Mouse (Mus musculus) gastrocnemius, postnatal 4 days (tissue): ENCODE measurements around the gene Shisa9. TPM values are rescaled to one million over a fixed set of nuclear protein-coding genes. Genes with fewer than 3 reads are reported as not detected.
"Not testable (repeated sequence)": the region's sequence is repeated elsewhere in the genome, so short reads cannot be mapped to it uniquely, and the experiment has no call there.

ENCODE experiments used
- DNase-seq, 2 experiments: peaks; one replicate each; pipeline ENCODE4 v3.0.0; 2021 to 2022; ENCODE audit warnings: low spot score in 2 of 2, mixed read lengths in 2 of 2
- long read RNA-seq, 2 experiments: library from polyadenylated mRNA; stranded (forward); transcript quantifications; one replicate each; pipeline ENCODE4 v2.0.0; 2021
- total RNA-seq, 2 experiments: library from RNA; stranded (reverse); gene quantifications; 2 replicates each; pipeline ENCODE4 v1.2.3; 2021

Gene Shisa9
- under 1 TPM; 0.34 to 0.52 TPM for total RNA-seq
- long read RNA-seq, experiment 1, result 0 reads
- long read RNA-seq, experiment 2, result 0 reads

DNA sequence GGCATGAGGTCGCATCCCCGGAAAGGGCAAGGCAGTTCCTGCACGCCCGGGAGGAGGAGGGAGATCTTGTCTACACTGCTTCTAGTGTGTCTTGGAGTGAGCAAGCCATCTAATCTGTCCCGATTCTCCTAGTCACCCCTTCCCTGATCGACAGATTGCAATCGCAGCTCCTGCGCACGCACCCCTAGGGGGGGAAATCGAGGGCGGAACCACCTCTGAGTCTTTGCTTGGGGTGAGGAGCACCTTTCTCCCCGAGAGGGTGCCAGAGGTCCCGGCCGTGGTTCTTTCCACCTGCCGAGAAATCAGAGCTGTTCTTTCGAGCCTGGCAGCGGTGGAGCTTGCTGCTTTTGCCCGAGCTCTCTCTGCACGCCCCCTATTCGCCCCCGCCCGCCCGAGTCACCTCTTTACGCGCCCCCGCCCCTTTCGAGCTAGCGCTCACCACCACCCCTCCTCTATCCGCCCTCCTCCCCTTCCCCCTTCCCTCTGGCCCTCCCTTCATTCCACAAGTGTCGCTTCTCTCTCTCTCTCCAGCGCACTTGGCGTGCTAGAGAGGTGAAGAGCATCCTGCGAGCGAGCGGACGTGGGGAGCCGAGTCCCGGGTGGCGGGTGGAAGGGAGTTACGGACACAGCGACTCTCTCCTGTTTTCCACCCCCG is at the start of gene Shisa9:
TSS of gene Shisa9 (plus strand) at position 498 of the 655 bp plus-strand sequence.
- peak in 1 of 2 experiments; percentile 18 for DNase-seq

DNA sequence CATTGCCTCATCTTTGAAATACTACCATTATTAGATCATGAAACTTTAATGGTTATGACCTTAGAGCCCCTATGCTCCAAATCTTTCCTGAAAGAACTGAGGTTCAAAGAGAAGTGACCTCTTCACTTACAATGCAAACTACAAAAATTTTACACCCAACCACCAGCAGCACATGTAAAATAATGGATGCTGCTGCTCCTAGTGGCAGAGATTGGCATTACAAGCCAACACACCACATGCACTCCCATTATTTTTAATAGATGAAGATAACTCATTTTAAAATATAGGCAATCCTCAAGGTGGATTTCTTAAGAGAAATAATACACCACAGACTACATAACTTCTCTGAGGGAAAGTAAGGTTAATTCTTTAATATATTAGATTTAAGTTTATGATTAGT is 43.4 kb upstream of the Shisa9 start:
- peak in 1 of 2 experiments; percentile 33 for DNase-seq

DNA sequence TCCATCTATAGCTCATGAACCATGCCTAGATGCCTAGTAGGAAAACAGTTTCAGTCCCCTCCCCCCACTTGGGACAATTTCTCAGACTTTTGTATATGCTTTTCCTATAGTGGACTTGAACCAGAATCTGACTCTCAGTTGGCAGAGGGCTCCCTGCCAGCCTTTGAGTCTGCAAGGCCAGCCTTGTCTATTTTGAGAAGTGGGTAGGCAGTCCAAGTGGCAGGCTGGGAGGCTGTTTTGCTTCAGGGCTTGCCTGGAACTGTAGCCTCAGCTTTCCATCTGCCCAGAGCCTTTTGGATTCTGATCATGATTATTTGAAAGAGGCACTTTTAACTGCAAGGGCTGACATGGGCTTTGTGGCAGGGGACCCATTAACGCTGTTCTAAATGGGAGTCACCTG is 23.2 kb upstream of the Shisa9 start:
- DNase-seq, result no peak

DNA sequence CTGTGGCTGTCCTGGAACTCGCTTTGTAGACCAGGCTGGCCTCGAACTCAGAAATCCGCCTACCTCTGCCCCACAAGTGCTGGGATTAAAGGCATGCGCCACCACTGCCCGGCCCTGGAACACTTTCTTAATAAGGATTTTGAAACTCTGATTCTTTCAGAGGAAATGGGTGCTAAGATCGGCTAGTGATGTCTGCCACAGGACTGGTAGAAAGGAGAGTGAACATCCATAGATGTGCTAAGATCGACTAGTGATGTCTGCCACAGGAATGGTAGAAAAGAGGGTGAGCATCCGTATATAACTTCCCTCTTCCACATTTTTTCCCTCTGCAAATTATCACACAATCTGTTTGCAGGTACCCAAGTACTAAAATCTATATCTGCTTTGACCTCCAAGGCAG is 17.9 kb upstream of the Shisa9 start:
- DNase-seq, result no peak

DNA sequence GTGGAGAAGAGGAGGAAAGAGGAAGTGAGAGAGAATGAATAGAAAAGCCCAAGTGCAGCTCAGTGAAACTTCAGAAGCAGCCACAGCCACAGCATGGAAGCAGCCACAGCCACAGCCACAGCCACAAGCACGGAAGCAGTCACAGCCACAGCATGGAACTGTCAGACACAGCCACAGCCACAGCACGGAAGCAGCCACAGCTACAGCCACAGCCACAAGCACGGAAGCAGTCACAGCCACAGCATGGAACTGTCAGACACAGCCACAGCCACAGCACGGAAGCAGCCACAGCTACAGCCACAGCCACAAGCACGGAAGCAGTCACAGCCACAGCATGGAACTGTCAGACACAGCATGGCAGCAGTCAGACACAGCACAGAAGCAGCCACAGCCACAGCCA is 17.1 kb upstream of the Shisa9 start:
- DNase-seq, result not testable (repeated sequence)

DNA sequence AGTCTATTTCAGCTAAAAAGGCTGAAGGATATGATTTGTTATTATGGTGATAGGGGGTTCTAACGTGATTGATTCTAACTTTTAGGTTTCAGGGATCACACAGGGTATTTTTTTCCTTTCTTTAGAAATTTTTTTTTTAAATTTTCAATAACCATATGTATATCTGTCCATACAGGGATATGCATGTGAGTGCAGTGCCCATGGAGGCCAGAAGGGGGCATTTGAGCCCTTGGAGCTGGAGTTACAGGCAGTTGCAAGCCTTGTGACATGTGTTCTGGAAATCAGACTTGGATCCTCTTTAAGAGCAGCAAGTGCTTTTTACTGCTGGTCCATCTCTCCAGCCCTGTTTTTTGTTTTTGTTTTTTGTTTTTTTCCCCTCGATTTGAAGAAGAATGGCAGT is 16.3 kb upstream of the Shisa9 start:
- no peak for DNase-seq

DNA sequence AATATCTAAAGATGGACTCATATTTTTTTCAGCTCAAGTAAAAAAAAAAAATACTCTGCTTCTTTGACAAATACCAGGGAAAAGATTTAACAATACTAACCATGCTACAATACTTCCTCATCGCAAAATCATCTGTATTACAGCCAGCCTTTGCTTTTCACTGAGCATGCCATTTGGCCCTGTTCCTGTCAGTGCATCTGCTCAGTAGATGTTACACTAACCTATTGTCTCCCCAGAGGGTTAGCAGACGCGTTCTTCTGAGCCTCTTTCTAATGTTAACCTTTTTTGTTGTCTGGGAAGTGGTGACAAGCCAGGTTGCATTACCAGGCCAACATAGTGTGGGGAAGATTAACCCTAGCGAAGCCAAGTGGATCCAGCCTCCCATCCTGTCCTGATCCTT is 10.2 kb upstream of the Shisa9 start:
- DNase-seq, result no peak

DNA sequence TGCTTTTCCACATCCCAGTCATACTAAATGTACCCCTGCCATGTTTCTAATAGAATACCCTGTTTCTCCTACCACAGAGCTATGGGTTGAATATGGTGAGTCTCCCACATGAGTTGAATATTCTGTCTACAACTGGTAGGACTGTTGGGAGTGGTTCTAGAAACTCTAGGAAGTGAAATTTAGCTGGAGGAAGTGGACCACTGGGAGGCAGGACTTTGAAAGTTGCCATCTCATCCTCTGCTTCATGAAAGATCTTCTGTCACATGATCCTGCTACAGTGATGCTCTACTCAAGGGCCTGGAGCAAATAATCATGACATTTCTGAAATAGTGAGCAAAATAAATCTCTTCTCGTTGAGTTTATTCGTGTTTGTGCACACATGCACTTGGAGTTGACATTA is 7.2 kb upstream of the Shisa9 start:
- no peak for DNase-seq

DNA sequence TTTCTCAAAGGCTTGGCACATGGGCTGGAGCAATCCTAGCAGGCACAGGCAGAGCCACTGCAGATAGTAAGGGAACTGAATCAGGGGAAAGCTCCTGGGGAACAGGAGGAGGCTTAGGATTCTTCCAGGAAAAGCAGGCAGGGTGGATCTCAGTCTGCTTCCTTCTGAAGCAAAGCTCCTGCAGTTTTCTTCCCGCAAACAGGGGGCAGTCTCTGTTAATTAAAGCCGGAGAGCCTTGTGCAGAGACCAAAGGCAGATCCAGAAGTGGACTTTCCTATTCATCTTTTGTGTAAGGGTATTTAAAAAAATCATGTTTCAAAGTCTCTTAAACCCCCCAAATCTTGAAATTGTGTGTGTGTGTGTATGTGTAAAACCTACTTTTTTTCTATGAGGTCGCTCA is 3.1 kb upstream of the Shisa9 start:
- peak in 1 of 2 experiments; percentile 24 for DNase-seq

DNA sequence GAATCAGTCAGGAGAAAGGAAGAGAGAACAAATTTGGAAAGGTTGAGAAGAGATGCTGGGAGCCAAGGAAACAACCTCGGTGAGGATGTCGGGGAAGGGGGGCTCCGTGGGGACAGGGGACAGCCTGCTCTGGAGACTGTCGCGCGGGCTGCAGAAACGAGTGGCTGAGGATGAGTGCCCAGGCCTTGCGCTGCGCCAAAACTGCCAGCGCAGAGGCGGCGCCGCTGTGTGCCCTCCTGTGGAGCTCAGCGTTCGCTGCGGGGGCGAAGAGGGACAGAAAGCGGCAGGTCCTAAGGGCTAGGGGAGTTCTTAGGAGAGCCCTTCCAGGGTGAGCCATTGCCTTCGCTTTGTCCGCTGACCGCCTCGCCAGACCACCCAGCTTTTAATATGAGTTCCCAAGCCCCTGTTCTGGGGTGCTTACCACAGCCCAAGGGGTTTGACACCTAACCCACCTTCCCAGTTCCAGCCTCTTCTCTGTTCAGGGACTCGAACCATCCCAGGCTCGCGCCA is 752 bp upstream of the Shisa9 start:
- no peak for DNase-seq

DNA sequence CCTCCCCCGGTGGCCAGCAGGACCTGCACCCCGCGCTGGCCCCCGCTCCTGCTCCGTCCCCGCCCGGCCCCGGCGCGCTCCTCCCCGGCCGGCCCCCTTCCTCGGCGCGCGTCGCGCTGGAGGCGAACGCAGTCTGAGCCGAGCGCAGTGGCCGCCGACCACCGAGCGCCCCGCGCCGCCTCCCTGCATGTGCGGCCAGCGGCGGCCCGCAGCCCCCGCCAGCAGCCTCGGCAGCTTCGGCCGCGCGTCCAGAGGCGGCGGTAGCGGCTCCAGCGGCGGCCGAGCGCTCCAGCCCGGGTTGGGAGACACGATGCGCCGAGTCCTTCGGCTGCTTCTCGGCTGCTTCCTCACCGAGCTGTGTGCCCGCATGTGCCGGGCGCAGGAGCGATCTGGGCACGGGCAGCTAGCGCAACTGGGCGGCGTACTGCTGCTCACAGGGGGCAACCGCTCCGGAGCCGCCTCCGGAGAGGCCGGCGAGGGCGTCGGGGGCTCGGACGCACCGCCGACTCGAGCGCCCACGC is 418 bp downstream of the Shisa9 start:
- peak in 1 of 2 experiments; percentile 14 for DNase-seq

DNA sequence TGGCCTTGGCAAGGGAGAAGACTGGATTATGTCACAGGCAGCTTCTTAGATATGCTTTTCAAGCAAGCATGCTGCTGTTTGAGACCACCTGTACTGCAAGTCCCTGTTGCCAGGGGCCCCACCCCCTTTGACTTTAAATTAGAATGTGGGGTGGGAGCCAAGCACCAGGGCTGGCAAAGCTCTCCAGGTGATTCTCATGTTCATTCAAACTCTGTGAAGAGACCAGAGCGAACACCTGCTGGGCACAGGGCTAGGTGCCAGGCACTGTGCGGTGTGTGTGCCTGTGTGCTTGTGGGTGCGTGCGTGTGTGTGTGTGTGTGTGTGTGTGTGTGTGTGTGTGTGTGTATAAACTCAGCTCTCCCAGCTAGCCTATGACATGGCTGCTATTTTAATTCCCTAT is 3.1 kb downstream of the Shisa9 start:
- DNase-seq, result no peak

DNA sequence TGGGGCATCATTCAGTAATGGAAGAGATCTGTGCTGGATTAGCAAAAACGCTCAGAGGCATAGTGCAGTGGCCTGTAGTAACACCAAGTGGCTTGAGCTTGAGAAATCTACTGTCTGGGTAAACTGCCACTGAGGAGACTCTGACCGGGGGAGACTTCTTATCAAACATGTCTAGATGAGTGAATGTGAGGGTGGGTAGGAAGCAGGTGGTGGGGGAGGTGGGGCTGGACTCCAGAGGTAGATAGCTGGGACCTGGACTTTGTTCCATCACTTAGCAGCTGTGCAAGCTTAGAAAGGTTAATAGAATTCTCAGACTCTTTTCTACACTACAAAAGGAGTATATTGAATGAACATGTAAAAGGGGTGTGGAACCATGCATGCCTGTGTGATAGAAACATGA is 21.3 kb downstream of the Shisa9 start:
- no peak for DNase-seq

DNA sequence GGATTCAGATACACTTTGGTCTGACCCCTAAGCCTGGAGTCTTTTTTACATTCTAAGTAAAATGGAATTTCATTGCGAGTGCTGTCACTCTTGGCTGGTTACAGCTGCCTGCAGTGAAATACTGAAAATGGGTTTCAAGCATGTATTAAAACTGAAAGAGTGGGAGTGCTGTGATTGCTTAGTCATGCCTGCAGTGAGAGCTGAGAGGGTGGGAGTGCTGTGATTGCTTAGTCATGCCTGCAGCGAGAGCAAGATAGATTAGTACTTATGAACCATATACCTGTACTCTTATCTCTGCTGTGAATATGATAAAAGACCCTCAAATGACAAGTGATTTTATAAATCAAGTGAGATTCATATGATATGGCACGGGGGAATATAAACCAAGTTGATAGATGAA is 26.2 kb downstream of the Shisa9 start:
- no peak for DNase-seq

DNA sequence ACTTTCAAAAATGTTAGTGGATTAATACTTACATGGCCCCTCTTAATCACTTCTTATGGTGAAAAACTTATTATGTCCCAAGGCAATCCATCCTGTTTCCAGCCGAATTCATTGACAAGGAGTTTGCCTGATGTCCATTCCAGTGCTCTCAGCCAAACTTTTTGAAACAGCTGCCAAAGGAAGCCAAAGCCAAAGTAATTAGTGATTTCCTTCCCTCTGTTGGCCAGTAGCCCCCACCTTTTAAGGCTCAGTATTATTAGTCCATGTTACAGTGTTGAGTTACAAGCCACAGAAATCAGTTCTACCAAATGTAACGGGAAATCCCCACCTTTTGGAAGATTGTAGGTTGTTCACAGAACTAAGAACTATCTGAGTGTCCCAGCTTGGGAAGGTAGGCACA is 28.8 kb downstream of the Shisa9 start:
- no peak for DNase-seq

DNA sequence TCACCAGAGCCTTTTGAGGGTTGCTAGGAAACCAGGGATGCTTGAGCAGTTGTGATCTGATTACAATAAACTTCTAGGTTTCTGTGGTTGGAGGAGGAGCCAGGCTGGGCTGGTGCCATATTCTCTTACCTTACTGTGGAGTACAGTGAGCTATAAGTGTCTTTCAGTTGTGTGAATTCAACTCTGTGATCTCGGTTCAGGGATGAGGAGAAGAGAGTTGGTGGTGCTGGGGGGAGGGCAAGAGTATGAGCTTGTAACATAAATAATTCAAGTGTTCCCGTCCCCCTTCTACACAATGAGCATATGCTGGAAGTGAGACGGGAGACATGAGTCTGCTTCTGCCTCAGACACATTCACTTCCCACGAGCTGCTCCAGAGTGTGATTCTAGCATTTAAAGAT is 30.6 kb downstream of the Shisa9 start:
- DNase-seq, result no peak

DNA sequence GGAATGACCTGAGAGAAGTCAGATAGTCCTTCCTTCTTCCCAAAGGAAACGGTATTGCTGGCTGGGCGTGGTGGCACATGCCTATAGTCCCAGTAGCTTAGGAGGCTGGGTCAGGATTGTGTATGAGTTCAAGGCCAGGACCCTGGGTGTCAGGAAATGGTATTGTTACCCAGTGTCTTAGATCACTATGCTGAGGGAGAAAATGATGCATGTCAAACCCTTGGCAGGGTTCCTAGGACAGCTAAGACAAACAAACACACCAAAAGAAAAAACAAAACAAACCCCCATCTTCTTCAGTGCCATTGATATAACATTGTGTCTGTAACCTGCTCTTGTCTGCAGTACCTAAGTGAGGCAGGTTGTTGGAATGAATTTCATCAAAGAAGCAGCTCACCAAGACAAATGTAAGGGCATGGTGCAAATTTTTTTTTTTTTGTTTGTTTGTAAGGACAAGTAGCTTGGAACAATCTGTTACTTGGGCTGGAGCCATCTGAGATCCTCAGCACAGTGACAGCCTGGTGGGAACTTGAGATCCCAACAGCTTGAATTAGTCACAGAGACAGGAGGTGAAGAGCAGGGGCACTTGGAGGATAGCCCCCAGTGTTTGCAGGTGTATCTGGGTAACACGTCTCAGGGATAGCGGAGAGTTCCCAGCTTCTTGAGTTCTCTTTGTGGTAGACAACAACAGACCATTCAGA is 34.2 kb downstream of the Shisa9 start:
- no peak for DNase-seq

DNA sequence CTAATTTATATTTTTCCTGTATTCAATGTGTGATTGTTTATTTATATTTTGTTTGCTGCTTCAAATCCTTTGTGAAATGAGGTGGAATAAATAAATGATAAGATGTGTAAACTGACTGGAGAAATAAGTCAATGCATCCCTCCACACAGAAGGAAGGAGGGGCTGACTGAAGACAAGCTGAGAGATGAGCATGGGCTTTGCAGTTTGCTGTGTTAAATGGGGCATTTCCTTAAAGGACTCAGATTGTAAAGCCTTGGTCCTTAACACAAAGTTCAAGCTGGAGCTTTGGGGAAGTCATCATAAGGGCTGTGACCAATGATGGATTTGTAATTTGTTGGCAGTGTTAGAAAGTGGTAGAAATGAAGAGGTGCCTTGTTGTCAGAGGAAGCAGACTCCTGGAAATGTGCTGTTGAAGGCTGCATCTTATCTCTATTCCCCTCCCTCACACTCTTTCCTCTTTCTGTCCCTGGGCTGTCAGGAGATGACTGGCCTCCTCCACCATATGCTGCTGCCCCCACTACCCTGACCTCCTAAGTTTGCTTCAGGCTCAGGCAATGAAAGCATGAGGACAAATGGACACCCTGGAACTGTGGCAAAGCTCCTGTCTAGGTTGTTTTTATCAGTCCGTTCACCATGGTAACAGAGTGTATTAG is 36.3 kb downstream of the Shisa9 start:
- no peak for DNase-seq

DNA sequence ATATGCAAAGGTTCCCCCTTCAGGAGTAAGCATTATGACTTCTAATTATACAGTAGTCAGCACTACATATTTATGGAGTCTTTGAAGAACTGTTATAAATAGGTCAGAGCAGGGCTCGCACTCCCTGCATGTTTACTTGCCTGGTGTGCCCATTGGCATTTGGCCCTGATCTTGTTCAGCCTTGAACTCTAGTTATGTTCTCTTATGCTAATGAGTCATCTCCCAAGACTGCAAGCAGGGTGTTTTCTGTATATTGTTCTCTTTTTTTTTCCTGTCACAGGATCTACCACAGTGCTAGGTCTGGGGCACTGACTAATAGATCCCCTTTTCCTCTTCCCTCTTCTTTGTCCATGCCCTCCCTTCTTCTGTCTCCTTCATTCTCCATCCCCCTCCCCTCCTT is 48.5 kb downstream of the Shisa9 start:
- no peak for DNase-seq

DNA sequence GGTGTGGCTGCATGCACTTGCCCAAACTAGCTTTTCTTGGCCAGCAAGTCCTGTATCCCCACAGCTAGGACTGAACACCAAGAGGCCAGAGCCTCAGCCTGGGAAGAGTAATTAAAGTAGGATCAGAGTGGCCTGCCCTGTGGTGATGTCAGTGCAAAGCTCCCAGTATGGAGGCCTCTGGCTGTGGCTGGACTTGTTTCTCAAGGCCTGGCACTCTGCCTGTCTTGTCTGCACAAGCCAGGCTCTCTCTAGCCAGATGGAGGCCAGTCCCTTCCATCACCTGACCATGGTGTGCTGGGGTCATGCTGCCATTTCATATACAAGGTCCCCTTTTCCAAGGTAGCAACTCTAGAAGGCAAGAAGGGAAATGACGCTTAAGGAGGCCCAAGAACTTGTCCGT is 51.0 kb downstream of the Shisa9 start:
- DNase-seq, result no peak

DNA sequence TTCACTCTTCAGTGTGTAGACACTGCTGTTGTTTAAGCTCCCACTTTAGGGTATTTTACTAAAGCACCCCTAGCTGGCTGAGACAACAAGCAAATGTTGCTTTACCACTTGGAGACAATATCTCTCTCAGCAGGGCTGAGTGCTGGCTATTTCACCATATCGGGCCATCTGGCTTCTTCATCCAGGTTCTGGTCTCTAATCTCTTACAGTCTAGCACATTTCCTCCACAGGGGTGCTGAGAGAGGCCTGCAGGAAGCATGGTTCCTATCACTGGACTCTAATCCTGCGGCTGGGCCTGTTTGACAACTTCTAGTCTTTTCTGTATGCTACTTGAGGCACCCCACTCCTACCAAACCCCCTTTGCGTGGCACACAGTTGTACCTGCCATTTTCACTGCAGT is 51.7 kb downstream of the Shisa9 start:
- no peak for DNase-seq

DNA sequence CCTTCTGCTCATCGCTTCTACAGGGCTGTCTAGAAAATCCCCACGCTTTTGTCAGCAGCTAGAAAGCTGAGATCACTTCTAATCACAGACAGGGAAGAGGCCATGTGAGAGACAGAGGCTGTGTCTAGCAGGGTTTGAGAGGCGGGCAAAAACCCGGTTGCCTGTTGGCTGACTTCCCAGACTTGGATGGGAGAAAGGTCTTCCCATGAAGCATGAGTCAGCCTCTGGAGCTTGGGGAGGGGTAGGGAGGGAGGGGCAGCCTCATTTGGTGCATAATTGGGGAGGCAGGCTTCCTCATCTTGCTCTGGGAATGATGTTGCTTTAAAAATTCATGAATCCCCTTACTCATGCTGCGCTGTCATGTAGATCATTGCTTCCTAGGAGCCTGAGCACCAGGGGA is 57.0 kb downstream of the Shisa9 start:
- DNase-seq, result peak; percentile 25 to 46
